Mouse (Mus musculus) macrophage (primary cell): ENCODE results near the gene Prss41. TPM values are rescaled to one million over a fixed set of nuclear protein-coding genes. Genes with fewer than 3 reads are reported as not detected.
"Not testable (repeated sequence)": the region's sequence is repeated elsewhere in the genome, so short reads cannot be mapped to it uniquely, and the experiment has no call there.

ENCODE experiments used
- H3K27ac ChIP-seq: fragments of 350-480 bp; formaldehyde crosslinking; 2 replicates; pipeline ENCODE4 v1.9.0; 2021
- H3K36me3 ChIP-seq: fragments of 350-480 bp; formaldehyde crosslinking; 2 replicates; pipeline ENCODE4 v1.9.0; 2021; ENCODE audit errors: inconsistent target
- H3K4me3 ChIP-seq: fragments of 350-480 bp; formaldehyde crosslinking; 2 replicates; pipeline ENCODE4 v1.9.0; 2021; ENCODE audit errors: inconsistent target
- H3K79me2 ChIP-seq: fragments of 350-480 bp; formaldehyde crosslinking; 2 replicates; pipeline ENCODE4 v1.9.0; 2021; ENCODE audit errors: inconsistent target
- WGBS: methylation state at CpG from one replicate; pipeline ENCODE4 v1.1.7; 2026; ENCODE audit warnings: inconsistent platforms; ENCODE audit not compliant: missing documents; 5-methylcytosine and 5-hydroxymethylcytosine counted together
- polyA plus RNA-seq: library from polyadenylated mRNA; stranded (reverse); fragments of 250-400 nt; gene quantifications from 3 replicates; pipeline ENCODE4 v1.2.4, GENCODE M21; 2018; ENCODE audit warnings: inconsistent platforms
- total RNA-seq, 78 experiments: library from RNA; depleted of rRNA; stranded (reverse); fragments of 250-400 nt; gene quantifications; 1 replicate in 9 of 78; 2 replicates in 24 of 78; 3 replicates in 43 of 78; 4 replicates in 2 of 78; pipeline ENCODE4 v1.2.4; 2018; ENCODE audit warnings: inconsistent platforms in 56 of 78

The Prss41 gene
- not detected for total RNA-seq (2018; cell fraction: chromatin; rRNA removed)
- not detected for total RNA-seq (2018; cell fraction: cytosol; rRNA removed)
- not detected for total RNA-seq (2018; cell fraction: nucleus; rRNA removed)
- not detected in 3 replicates for polyA plus RNA-seq

DNA sequence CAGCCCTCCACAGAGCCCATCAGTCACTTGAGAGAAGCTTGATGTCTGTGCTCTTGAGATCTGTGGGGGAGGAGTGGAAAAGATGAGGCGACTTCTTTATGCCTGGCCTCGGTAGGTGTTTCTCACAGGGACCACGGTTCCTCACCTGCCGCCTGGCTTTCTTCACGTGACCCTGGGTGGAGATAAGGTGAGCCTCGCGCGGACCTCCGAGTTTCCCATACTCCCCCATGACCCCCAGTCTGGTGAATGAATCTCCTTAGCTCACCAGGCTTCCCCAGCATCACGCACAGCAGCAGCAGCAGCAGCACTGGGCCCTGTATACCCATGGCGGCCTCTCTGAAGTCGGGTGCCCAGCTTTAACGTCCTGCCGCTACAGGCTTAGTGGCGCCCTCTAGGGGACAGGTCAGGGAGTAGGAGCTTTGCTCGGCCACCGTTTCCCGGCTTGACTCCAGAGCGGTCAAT lies at the start of gene Prss41, which contains the start of gene Prss32:
Prss41 (minus strand) TSS at position 361 of the 462 bp plus-strand sequence.
Prss32 (plus strand) TSS at position 44 of the 462 bp plus-strand sequence.
- WGBS: 40% methylated on average over 17 of the region's 19 CpGs
- Histone ChIP-seq H3K4me3 (no peak within 1 kb of the TSS), H3K36me3 (no peaks in the 10 kb centered on the region), H3K79me2 (no peaks in the 10 kb centered on the region), H3K27ac (no peak within 1 kb of the TSS)

DNA sequence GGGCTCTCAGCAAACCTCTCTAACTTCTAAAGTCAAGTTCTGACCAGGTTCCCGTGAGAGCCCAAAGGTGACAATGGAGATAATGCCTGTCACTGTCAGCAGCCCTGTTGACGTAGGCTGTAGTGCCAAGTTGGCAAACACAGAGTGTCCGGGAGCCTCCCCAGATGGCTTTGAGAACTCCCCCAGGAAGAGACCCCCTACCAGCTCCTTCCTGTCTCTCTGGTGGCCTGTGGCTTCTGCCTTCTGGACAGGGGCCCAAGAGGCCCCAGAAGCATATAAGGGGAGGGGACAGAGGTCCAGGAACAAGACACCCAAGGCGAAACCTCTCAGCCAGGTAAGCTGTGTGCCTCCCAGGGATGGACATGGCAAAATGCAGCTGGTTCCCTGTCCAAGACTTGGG lies 36.6 kb upstream of the Prss41 start, which contains the start of the genes Dcpp1 and Dcpp2:
Dcpp1 (plus strand) TSS at position 301 of the 400 bp plus-strand sequence.
Dcpp2 (plus strand) TSS at position 305 of the 400 bp plus-strand sequence.
- 74% methylated on average over 3 of the region's 4 CpGs for WGBS
- H3K4me3 ChIP-seq, H3K79me2 ChIP-seq, H3K27ac ChIP-seq, H3K36me3 ChIP-seq: not testable (repeated sequence)

DNA sequence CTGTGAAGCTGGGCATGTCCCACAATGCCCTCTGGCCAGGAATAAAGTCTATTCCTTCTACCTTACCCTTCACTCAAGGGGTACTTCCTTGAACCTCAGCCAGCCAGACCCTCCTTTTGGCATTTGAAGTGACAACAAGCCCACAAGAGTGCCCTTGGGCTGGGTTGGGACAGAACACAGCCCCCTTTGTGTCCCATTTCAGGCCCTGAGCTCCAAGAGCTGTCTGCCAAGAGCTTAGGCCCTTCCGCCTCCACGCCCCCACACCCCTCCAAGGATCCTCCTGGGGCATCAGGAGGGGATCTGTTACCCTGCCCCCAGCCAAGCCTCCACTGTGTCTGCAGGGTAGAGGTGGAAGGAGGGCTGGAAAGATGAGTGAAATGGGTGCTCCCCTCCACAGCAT lies 33.2 kb upstream of the Prss41 start:
- Histone ChIP-seq H3K4me3 (no peak overlapping the region), H3K27ac (no peak overlapping the region), H3K79me2 (no peaks in the 10 kb centered on the region), H3K36me3 (no peaks in the 10 kb centered on the region)
- WGBS: 77% methylated on average over 2 of the region's 2 CpGs

DNA sequence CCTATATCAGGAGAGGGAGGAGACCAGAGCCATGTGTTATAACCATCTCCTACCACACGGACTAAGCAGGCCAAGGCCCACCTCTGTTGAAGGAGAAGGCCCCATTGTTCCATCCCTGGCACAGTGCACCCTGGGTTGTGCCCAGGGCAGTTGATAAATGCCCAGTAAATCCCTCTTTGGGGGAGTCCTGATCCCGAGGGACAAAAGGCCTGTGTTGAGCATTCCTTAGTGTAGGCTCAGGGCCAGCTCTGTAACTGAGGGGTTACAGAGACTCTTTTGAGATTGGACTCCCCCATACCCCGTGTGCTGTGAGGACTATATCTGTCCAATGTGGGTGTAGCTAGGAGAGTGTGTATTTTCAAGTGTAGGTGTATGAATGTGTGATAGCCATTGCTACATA lies 32.8 kb upstream of the Prss41 start:
- Histone ChIP-seq H3K36me3 (no peaks in the 10 kb centered on the region), H3K27ac (no peak overlapping the region), H3K4me3 (no peak overlapping the region), H3K79me2 (no peaks in the 10 kb centered on the region)
- WGBS: 93% methylated on average over 3 of the region's 3 CpGs

DNA sequence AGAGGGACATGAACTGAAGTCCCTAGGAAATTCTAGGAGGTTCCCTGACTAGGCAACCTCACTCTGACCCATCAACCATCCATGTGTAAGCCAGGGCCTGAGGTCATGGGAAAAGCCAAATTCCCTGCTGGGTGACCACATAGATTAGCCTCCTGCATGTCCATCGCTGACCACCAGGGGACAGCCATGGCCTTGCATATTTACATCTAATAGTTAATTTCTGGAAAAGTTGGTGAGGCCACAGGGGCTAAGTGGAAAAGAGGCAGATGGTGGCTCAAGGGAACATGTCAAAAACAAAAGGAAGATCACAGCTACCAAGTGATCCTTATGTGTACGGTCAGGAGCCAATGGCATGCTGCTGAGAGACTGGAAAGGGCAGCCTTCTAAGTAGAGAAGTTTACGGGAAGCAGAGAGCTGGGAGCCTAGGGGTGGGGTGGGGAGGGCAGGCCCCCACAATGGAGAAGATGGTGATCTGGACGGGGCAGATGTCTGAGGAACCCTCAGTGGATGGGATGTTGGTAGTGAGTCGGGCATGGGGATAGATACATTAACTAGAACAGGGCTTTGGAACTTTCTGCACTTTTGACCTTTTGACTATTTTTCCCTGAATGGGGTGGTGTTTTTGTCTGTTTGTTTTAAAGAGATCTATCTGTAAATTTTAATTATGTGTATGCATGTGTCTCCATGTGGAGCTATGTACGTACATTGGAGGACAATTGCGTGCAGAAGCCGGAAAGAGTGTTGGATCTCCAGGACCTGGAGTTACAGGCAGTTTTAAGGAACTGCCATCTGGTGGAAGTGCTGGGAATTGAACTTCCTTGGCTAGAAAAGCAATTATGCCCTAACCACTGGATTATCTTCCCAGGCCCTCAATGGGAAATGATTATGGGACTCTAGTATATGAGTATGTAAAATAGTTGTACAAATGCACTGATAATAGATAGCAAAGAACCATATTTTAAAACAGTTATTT lies 30.2 kb upstream of the Prss41 start:
- no peak overlapping the region for H3K4me3 ChIP-seq
- no peaks in the 10 kb centered on the region for H3K79me2 ChIP-seq
- 65% methylated on average over 8 of the region's 8 CpGs for WGBS
- H3K36me3 ChIP-seq: no peaks in the 10 kb centered on the region
- H3K27ac ChIP-seq: no peak overlapping the region

DNA sequence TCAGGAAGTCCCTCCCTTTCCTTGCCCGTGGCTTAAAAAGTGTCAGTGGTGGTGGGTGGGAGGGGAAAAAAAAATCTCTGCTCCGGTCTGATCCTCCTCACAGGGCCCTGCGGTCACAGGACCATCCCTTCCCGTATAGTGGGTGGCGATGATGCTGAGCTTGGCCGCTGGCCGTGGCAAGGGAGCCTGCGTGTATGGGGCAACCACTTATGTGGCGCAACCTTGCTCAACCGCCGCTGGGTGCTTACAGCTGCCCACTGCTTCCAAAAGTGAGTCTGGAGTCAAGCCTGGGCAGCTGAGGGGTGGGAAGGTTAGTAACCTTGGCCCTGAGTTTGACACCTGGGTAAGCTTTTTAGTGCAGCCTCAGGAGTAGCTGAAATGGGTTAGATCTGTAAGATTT lies 24.5 kb upstream of the Prss41 start:
- whole genome bisulfite sequencing: 38% methylated on average over 7 of the region's 11 CpGs
- H3K36me3 ChIP-seq: no peaks in the 10 kb centered on the region
- no peaks in the 10 kb centered on the region for H3K79me2 ChIP-seq

DNA sequence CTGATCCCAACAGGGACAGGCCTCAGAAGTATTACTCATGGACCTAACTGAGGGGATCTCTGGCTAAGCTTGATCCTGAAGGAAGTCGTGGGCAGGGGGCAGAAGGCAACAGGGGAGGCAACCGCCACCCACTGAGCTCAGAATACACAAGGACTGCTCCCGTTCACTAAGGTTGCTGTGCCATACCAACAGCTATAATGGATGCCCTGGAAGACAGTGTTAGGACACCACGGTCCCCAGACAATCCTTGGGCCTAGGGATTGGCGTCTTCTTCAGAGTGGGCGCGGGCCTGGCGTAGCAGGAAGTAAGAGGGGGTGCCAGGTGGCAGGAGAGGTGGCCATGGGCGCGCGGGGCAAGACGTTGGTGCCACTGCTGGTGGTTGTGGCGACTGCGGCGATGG lies 23.8 kb upstream of the Prss41 start, which contains the start of gene Prss21:
Prss21 (plus strand) TSS at position 301 of the 400 bp plus-strand sequence.
- Histone ChIP-seq H3K4me3 (no peak within 1 kb of the TSS), H3K36me3 (no peaks in the 10 kb centered on the region), H3K79me2 (no peaks in the 10 kb centered on the region), H3K27ac (no peak within 1 kb of the TSS)
- WGBS: 90% methylated on average over 15 of the region's 15 CpGs

More for the DNA sequence above, 24.5 kb upstream of the Prss41 start:
- Histone ChIP-seq H3K27ac (no peak overlapping the region), H3K4me3 (no peak overlapping the region)

DNA sequence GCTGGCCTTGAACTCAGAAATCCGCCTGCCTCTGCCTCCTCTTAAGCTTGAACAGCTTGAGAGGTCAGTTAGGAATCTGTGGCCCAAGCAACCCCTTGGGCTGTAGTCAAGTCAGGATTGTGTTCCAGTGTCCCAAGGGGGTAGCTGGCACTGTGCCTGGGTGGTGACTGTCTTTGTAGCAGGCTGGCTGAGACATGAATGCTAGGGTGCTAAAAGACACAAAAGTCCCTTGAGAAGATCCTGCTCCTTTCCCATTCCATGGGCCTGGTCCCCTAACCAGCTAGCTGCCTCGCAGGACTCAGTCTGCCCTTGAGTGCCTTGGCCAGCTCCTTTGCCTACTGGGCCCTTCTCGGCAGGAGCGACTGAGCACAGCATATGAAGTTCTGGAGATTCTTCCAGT lies 19.0 kb upstream of the Prss41 start:
- WGBS: 93% methylated on average over 4 of the region's 4 CpGs
- H3K27ac ChIP-seq: no peak overlapping the region
- H3K4me3 ChIP-seq: no peak overlapping the region
- H3K36me3 ChIP-seq: no peaks in the 10 kb centered on the region
- no peaks in the 10 kb centered on the region for H3K79me2 ChIP-seq

DNA sequence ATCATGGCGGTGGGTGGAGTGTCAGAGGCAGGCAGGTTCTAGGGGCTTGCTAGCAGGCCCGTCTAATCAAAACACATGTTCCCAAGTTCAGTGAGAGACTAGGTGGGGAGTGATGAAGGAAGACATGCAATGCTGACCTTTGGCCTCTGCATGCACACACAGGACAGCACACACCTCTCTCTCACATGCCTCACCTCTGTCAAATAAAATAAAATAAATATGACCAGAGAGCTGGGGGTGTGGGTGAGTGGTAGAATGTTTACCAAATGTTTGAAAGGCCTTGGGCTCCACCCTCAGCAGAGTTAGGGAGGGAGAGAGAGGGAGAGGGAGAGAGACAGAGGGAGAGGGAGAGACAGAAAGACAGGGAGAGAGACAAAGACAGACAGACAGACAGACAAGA lies 13.9 kb upstream of the Prss41 start:
- Histone ChIP-seq H3K36me3 (no peaks in the 10 kb centered on the region), H3K27ac (no peak overlapping the region), H3K4me3 (no peak overlapping the region), H3K79me2 (no peaks in the 10 kb centered on the region)
- WGBS: 90% methylated on average over 2 of the region's 2 CpGs

DNA sequence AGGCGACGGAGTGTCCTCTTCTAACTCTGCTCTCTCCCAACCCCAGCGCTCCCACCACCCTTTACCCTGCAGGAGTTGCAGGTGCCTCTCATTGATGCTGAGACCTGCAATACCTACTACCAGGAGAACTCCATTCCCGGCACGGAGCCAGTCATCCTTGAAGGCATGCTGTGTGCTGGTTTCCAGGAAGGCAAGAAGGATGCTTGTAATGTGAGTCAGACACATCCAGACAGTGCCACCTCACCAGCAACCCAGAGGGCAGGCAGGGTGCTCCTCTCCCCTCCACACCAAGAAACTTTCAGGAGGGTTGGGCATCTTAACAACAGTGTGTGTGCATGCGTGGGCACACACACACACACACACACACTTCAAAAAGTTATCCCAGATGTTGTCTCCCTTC lies 13.2 kb upstream of the Prss41 start:
- no peaks in the 10 kb centered on the region for H3K79me2 ChIP-seq
- H3K36me3 ChIP-seq: no peaks in the 10 kb centered on the region
- no peak overlapping the region for H3K4me3 ChIP-seq
- 92% methylated on average over 6 of the region's 6 CpGs for WGBS
- H3K27ac ChIP-seq: no peak overlapping the region

DNA sequence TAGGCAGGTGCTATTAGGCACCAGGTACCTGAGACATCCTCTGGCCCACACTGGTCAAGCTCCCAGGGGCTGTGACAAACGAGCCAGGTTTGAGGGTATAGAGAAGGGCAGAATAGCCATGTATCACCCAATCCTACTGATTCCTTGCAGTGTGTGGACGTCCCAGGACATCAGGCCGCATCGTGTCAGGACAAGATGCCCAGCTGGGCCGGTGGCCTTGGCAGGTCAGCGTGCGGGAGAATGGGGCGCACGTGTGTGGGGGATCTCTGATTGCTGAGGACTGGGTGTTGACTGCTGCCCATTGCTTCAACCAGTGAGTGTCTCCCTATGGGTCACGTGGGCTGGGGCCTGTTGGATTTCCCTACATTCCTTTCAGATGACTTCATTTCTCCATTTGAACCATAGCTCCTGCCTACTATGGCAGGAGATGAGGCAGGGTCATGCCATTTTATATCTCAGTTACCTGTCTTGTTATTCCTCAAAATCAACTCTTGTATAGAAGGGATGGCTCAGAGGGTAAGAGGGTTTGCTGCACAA lies 10.3 kb upstream of the Prss41 start:
- Histone ChIP-seq H3K36me3 (no peaks in the 10 kb centered on the region), H3K27ac (no peak overlapping the region), H3K4me3 (no peak overlapping the region), H3K79me2 (no peaks in the 10 kb centered on the region)
- WGBS: 94% methylated on average over 9 of the region's 10 CpGs

DNA sequence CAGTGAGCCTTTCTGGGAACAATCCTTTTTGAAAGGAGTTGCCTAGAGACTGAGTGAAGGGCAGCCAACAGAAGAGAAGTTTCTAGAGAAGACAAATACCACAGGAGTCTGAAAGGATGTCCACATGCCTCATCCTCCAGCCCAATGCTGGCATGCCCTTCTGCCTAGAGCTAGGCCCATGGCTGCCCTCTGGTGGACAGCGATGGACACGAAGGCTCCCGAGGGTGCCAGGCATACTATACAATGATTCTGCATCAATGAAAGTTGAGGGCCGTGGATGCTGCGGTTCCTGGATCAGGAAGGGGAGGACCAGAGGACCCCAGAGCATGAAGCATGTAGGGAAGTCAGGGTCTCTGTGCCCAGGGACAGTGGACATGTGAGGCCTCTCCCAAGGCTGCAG lies 9.3 kb upstream of the Prss41 start:
- Histone ChIP-seq H3K4me3 (no peak overlapping the region), H3K79me2 (no peaks in the 10 kb centered on the region), H3K36me3 (no peaks in the 10 kb centered on the region), H3K27ac (no peak overlapping the region)
- 44% methylated on average over 5 of the region's 5 CpGs for WGBS

DNA sequence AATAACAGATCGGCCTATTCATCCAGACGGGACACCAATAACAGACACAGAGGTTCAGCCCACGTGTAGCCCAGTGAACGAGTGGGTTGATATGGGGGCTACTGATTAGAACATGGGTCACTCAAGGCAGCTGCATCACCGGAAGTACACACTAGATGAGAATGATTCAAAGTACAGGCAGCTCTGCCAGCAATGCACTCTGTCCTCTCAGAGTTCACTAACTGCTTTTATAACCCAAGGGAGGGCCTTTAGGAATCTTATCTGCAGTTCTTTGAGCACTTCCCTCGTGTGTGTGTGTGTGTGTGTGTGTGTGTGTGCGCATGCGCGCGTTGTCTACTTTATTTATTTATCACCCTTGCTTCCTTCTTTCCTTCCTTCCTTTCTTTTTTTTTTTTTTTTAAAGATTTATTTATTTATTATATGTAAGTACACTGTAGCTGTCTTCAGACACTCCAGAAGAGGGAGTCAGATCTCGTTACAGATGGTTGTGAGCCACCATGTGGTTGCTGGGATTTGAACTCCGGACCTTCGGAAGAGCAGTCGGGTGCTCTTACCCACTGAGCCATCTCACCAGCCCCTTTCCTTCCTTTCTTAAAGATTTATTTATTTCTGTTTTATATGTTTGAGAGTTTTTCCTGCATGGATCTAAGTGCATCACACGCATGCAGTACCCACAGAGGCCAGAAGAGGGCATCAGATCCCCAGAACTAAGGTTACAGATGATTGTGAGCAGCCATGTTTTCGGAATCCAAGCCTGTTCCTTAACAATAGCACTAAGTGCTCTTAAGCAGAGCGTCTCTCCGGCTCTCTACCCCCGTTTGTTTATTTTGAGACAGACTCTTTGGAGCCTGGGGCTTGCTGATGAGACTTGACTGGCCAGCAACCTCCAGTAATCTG lies 7.1 kb upstream of the Prss41 start:
- Histone ChIP-seq H3K79me2 (no peaks in the 10 kb centered on the region), H3K27ac (no peak overlapping the region), H3K4me3 (no peak overlapping the region), H3K36me3 (no peaks in the 10 kb centered on the region)
- 58% methylated on average over 10 of the region's 19 CpGs for WGBS

DNA sequence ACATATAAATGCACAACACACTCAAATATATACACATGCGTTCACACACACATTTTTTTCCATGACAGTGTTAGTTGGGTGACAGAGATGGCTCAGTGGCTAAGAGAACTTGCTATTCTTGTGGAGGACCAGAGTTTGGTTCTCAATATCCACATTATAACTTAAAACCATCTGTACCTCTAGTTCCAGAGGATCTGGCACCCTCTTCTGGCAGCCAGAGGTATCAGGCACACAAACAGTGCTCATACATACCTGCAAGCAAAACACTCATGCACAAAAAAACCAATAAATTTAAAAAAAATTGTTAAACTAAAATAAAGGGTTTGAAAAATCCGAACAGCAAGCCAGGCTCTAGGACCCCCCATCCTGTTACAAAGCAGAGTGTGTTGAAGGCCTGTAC lies 6.1 kb upstream of the Prss41 start:
- 89% methylated on average over 2 of the region's 2 CpGs for WGBS
- H3K36me3 ChIP-seq: no peaks in the 10 kb centered on the region

More for the DNA sequence above, 6.1 kb upstream of the Prss41 start:
- no peaks in the 10 kb centered on the region for H3K79me2 ChIP-seq
- no peak overlapping the region for H3K27ac ChIP-seq
- no peak overlapping the region for H3K4me3 ChIP-seq
